Mouse (Mus musculus) adrenal gland, postnatal 25 days (tissue): ENCODE results near the gene Hoxd8. TPM values are rescaled to one million over a fixed set of nuclear protein-coding genes. Genes with fewer than 3 reads are reported as not detected.

Experiments used
- DNase-seq: peaks from one replicate; pipeline ENCODE4 v3.0.0; 2021; ENCODE audit warnings: mixed read lengths
- total RNA-seq: library from RNA; stranded (reverse); gene quantifications from 2 replicates; pipeline ENCODE4 v1.2.3, GENCODE M21; 2021

Hoxd8 gene
- total RNA-seq, 1 experiment from 2014 or later, result 33.9 TPM

- peak; percentile 69 for DNase-seq
These were observed 18.0 kb upstream of the Hoxd8 start for GRCm38 (mm10) chr2:74686301-74686987.

GRCm38 (mm10) chr2:74686988-74687697 is 17.3 kb upstream of the Hoxd8 start:
- no peak for DNase-seq

GRCm38 (mm10) chr2:74687698-74688555 is 16.5 kb upstream of the Hoxd8 start:
- no peak for DNase-seq

- DNase-seq, result no peak
These were observed 15.4 kb upstream of the Hoxd8 start for GRCm38 (mm10) chr2:74688795-74689573.

- no peak for DNase-seq
These were observed 14.7 kb upstream of the Hoxd8 start for GRCm38 (mm10) chr2:74689574-74690337.

DNA sequence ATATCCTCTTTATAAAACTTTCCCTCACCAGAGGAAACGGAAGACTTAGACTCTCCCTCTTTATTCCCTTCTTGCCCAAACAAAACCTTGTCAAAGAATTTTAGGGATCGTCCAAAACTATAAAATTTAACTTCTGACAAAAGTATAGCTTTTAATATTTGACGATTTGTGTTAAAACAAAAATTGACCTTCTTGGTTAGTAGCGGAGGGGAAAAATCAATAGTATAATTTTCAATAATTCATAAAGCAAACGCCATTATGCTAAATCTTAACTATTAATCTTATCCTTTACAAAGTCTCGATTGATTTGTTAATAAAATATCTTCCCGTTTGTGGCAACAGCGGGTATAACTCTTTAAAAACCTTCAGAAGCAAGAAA is 14.1 kb upstream of the Hoxd8 start:
- no peak for DNase-seq

- peak; percentile 61 for DNase-seq
These were observed 13.1 kb upstream of the Hoxd8 start, which contains the start of gene Hoxd10 for GRCm38 (mm10) chr2:74691022-74691951. TSS of gene Hoxd10 (plus strand) at chr2:74691924.

GRCm38 (mm10) chr2:74691995-74692807 is 12.2 kb upstream of the Hoxd8 start:
- DNase-seq, result no peak

GRCm38 (mm10) chr2:74692808-74693431 is 11.5 kb upstream of the Hoxd8 start:
- DNase-seq, result no peak

DNA sequence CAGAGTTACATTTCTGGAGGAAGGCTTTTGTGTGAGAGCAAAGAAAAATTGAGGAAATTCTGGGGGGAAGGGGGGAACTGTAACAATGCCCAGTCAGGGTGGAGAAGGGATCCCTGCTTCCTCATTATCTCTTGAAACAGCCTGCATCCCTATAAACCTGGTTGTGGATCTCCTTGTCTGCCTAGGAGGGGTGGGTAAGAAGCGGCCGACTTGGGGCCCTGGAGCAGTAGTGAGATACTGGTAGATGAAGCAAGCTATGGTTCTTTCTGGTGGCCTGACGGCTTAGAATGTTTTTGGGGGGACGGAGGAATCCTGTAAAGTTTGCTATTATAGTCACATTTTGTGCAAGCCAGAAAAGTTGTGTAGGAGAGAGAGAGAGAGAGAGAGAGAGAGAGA is 11.0 kb upstream of the Hoxd8 start:
- no peak for DNase-seq

DNA sequence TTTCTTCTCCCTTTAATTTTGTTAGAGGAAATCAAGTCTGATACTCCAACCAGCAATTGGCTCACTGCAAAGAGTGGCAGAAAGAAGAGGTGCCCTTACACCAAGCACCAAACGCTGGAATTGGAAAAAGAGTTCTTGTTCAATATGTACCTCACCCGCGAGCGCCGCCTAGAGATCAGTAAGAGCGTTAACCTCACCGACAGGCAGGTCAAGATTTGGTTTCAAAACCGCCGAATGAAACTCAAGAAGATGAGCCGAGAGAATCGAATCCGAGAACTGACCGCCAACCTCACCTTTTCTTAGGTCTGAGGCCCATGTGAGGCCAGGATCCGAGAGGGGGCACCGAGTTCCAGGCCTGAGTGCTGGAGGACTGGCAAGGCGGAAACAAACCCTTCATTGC is 10.3 kb upstream of the Hoxd8 start:
- DNase-seq, result no peak

- DNase-seq, result no peak
These were observed 9.0 kb upstream of the Hoxd8 start for GRCm38 (mm10) chr2:74695383-74695782.

DNA sequence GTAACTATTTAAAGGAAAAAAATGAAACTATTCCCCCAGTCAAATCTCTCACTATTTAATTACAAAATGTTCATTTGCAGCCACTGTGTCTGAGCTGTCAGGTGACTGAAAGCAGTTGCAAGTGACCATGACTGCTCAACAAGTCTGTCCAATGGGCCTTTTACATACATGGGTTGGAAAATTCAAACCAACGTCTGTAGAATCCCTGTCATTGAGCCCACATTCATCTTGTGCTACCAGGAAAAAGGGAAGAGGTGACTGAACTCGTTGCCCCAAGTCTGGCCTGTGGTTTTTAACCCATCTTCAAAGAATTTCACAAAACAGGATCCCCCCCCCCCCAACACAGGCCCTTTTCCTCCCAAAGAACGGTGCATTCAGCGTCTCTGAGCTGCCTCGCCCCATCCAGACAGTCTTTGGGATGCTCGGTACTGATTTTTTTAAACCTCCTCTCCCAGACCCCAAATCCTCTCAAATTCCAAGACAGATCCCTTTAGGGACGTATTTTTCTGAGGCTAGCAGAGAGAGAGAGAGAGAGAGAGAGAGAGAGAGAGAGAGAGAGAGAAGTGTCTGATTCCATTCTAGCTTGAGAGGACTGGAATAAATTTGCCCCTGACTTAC is 8.5 kb upstream of the Hoxd8 start:
- no peak for DNase-seq

GRCm38 (mm10) chr2:74696442-74697335 is 7.7 kb upstream of the Hoxd8 start:
- DNase-seq, result no peak

DNA sequence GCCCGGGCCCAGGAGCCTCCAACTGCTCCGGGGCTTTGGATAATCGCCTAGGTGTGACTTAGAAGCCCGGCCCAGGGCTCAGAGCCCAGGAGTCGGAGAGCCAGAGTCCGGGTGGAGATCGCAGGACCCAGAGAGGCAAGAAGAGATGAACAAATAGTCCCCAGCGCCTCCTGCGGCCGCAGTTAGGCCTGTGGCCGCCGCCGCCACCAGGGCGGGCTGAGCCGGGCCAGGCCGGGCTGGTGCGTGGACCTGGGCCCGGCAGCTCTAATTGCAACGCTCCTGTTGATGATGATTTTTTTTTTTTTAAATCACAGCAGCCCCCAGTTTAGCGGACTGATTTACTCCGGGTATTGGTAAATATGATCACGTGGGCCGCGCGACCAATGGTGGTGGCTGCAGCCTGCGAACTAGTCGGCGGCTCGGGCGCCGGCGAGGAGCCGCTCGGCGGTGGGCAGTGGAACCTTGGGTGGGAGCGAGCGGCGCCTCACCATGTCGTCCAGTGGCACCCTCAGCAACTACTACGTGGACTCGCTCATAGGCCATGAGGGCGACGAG is 6.8 kb upstream of the Hoxd8 start, which contains the start of gene Hoxd9:
Hoxd9 (plus strand) TSS at position 161 of the 555 bp plus-strand sequence.
- peak; percentile 78 for DNase-seq

- peak; percentile 52 for DNase-seq
These were observed 6.0 kb upstream of the Hoxd8 start for GRCm38 (mm10) chr2:74698201-74699052.
